Mouse (Mus musculus): Measurements from ENCODE around the gene Samd4.

DNA sequence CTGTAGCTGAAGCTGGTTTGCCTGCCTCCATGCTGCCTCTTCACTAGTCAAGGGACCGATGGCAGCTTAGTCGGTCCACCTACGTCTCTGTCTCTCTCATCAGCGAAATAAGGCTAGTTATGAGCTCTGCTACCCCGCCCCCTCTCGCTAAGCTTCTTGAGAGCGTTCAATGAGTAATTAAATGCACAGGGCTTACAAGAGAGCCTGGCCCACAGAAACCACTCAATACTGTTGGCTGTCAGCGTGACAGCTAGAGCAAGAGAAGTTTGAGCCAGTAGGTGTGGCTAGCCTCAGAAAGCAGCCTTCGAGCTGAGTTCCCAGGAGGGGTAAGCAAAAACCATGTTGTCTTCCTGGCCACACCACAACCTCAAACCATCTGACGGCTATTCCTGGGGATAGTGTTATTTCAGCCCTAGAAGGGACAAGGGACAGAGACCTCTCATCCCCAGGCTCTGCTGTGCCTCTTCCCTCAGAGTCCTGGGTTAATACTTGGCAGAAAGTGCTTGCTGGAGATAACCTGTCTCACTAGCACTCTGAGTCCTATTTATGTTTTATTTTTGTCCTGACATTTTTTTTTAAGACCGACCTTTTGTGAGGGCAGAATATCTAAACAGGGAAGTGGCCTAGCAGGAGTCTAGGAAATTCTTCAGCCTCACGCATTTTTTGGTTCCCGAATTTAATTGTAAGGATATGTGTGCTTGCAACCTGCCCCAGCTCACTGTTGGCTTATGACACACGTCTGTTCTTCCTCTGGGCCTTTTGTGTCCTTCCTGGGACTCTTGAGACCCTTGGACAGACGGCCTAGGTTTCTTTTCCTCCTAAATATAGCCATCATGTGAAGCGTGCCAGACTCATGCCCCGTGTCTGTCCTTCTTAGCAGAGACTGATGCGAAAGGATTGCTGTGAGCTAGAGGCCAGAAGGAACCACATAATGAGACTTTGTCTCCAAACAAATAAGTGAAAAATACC, 128.8 kb downstream of the Samd4 start:
- no peak for TF ChIP-seq CTCF (conservative IDR thresholded peaks at IDR 0.05; ENCODE audit: insufficient read depth, insufficient read length, low read depth, low read length)
- TF ChIP-seq POLR2A (IDR thresholded peaks at IDR 0.05; ENCODE audit: low read depth, low read length) = no peak

All from kidney, adult 2 months (tissue).